Mouse (Mus musculus) myocyte (in vitro differentiated cells): ENCODE measurements around the gene Kiss1r. TPM values are rescaled to one million over a fixed set of nuclear protein-coding genes. Genes with fewer than 3 reads are reported as not detected.

Source experiments
- H3K27me3 ChIP-seq: one replicate; pipeline ENCODE4 v1.6.1; 2011; ENCODE audit not compliant: control insufficient read depth, insufficient read depth, insufficient read length
- H3K36me3 ChIP-seq: one replicate; pipeline ENCODE4 v1.6.1; 2011; ENCODE audit not compliant: control insufficient read depth, insufficient read depth
- H3K4me2 ChIP-seq: one replicate; pipeline ENCODE4 v1.6.1; 2011; ENCODE audit warnings: low read depth, control low read depth
- H3K4me3 ChIP-seq: one replicate; pipeline ENCODE4 v1.5.1; 2011; ENCODE audit warnings: mild to moderate bottlenecking, control low read depth, moderate library complexity
- H3K79me2 ChIP-seq: one replicate; pipeline ENCODE4 v1.6.1; 2011; ENCODE audit not compliant: control insufficient read depth, insufficient read depth
- H3ac ChIP-seq: one replicate; pipeline ENCODE4 v1.6.1; 2011; ENCODE audit not compliant: control insufficient read depth, insufficient read length
- CEBPB ChIP-seq: IDR thresholded peaks from 2 replicates; pipeline ENCODE4 v1.6.1; 2011; ENCODE audit warnings: mild to moderate bottlenecking, moderate library complexity; ENCODE audit not compliant: poor library complexity, insufficient read depth, severe bottlenecking
- E2F4 ChIP-seq: IDR thresholded peaks from one replicate; pipeline ENCODE4 v1.6.1; 2011; ENCODE audit warnings: mild to moderate bottlenecking, control low read depth, moderate library complexity; ENCODE audit not compliant: insufficient read depth
- MAX ChIP-seq: IDR thresholded peaks from one replicate; pipeline ENCODE4 v1.6.1; 2011; ENCODE audit warnings: low read depth, mild to moderate bottlenecking, control low read depth
- MYOD1 ChIP-seq, 3 experiments: IDR thresholded peaks; one replicate each; pipeline ENCODE4 v1.6.1; 2011; ENCODE audit warnings: control low read depth in 2 of 3, low read depth in 2 of 3, mild to moderate bottlenecking in 2 of 3, moderate library complexity in 1 of 3; ENCODE audit not compliant: insufficient read length in 2 of 3, control insufficient read depth in 1 of 3
- MYOG ChIP-seq, 3 experiments: IDR thresholded peaks; one replicate each; pipeline ENCODE4 v1.6.1; 2011; ENCODE audit warnings: control low read depth in 2 of 3, low read depth in 2 of 3, mild to moderate bottlenecking in 2 of 3; ENCODE audit not compliant: insufficient read length in 2 of 3, control insufficient read depth in 1 of 3, insufficient read depth in 1 of 3
- POLR2A ChIP-seq: IDR thresholded peaks from one replicate; pipeline ENCODE4 v1.6.1; 2011; ENCODE audit warnings: low read depth, mild to moderate bottlenecking, control low read depth, moderate library complexity; ENCODE audit not compliant: insufficient read length
- POLR2AphosphoS2 ChIP-seq: IDR thresholded peaks from one replicate; pipeline ENCODE4 v1.6.1; 2011; ENCODE audit warnings: low read depth, control low read depth; ENCODE audit not compliant: insufficient read length
- REST ChIP-seq: IDR thresholded peaks from one replicate; pipeline ENCODE4 v1.6.1; 2011; ENCODE audit warnings: mild to moderate bottlenecking, control low read depth, moderate library complexity; ENCODE audit not compliant: insufficient read depth, insufficient read length
- SRF ChIP-seq: IDR thresholded peaks from one replicate; pipeline ENCODE4 v1.6.1; 2011; ENCODE audit warnings: low read depth; ENCODE audit not compliant: control insufficient read depth, insufficient read length
- TCF12 ChIP-seq: IDR thresholded peaks from one replicate; pipeline ENCODE4 v1.6.1; 2011; ENCODE audit warnings: mild to moderate bottlenecking, control low read depth; ENCODE audit not compliant: poor library complexity, insufficient read depth, severe bottlenecking
- TCF3 ChIP-seq: IDR thresholded peaks from one replicate; pipeline ENCODE4 v1.6.1; 2011; ENCODE audit warnings: low read depth, control low read depth; ENCODE audit not compliant: insufficient read length
- USF1 ChIP-seq: IDR thresholded peaks from one replicate; pipeline ENCODE4 v1.6.1; 2011; ENCODE audit warnings: low read depth, mild to moderate bottlenecking, control low read depth, moderate library complexity
- polyA plus RNA-seq: library from polyadenylated mRNA; unstranded; fragments of >200 nt; fragmentation: generic; extraction: Trizol; gene quantifications from one replicate; pipeline ENCODE4 v1.2.1, GENCODE M21; 2012; ENCODE audit warnings: missing spikeins

Gene Kiss1r
- polyA plus RNA-seq, 1 experiment, result 0.59 TPM

DNA sequence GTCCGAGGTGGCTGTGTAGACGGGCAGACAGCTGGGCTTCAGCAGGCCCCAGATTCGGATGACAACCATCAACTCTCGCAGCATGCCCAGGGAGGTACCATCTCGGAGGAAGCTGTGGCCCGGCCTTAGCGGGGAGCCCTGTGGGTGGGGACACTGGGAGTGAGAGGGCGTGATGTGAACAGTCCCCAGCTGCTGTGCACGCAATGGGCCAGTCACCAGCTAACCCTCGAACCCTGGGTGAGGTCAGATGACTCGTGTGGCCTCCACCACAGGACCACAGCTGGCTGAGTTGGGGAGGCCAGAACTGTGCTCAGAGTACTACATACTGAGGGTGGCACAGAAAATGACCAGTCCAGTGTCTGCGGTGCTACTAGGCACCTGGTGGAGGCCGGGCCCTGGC, 20.0 kb upstream of the Kiss1r start:
- no peaks in the 10 kb centered on the region for H3K36me3 ChIP-seq
- H3K4me2 ChIP-seq, result no peak overlapping the region
- no peak overlapping the region for H3K4me3 ChIP-seq
- no peak overlapping the region for H3ac ChIP-seq
- no peaks in the 10 kb centered on the region for H3K27me3 ChIP-seq
- no peaks in the 10 kb centered on the region for H3K79me2 ChIP-seq
- TF ChIP-seq MAX, result no peak
- peak; percentile 16 for TF ChIP-seq TCF3
- peak in 2 of 3 experiments; percentile 72 to 76 for TF ChIP-seq MYOG (IDR thresholded peaks at IDR 0.05; ENCODE audit: control insufficient read depth in 1 of 3, insufficient read depth in 1 of 3, insufficient read length in 2 of 3, low read depth in 2 of 3)
- no peak for TF ChIP-seq POLR2A
- no peak for TF ChIP-seq TCF12
- TF ChIP-seq USF1, result no peak
- no peak for TF ChIP-seq E2F4
- peak in 2 of 3 experiments; percentile 39 to 62 for TF ChIP-seq MYOD1 (IDR thresholded peaks at IDR 0.05; ENCODE audit: control insufficient read depth in 1 of 3, insufficient read length in 2 of 3, low read depth in 2 of 3)
- TF ChIP-seq POLR2AphosphoS2, result no peak
- TF ChIP-seq SRF, result no peak
- TF ChIP-seq REST, result no peak

DNA sequence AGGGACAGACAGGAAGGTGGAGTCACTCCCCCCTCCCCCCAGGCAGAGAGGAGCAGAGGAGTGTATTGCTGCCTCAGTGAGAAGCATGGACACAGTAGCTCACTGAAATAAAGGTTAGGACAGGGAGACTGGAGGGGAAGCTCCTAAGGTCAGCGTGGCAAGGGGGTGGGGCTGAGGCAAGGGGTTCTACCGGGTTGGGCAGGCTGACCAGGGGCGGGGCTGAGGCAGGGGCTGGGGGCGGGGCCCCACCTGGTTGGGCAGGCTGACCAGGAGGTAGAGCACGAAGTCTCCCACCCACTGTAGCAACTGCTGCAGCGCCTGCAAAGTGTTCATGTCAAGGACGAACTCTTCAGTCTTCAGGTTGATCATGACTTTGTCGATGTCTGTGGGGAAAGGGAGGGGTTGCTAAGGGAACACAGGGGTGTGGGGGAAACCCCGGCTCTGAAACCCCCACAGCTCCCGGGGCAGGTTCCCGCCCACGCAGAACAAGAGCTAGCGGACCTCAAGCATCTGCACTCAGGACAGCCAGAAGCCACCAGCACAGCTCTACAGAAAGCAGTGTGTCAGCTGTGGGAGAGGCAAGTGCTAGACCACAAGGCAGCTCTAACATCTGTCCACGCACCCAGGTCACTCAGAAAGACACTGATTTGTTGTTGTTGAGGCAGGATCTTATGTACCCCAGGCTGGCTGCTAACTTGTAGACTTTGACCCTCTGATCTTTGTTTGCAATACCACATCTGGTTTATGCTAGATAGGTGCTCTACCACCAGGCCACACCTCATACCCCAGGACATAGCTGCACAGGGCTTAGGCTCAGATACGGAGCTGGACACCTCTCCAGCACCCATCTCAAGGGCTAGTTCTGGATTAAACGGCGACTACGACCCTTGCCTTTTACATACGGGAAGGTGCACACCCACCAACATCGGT, 19.2 kb upstream of the Kiss1r start:
- no peak for TF ChIP-seq SRF
- TF ChIP-seq TCF3, result no peak
- no peak for TF ChIP-seq MAX
- TF ChIP-seq MYOG (IDR thresholded peaks at IDR 0.05; ENCODE audit: control insufficient read depth in 1 of 3, insufficient read depth in 1 of 3, insufficient read length in 2 of 3, low read depth in 2 of 3), result peak in 1 of 3 experiments; percentile 13
- Histone ChIP-seq H3ac (no peak overlapping the region), H3K4me2 (no peak overlapping the region), H3K27me3 (no peaks in the 10 kb centered on the region), H3K4me3 (no peak overlapping the region), H3K79me2 (no peaks in the 10 kb centered on the region), H3K36me3 (no peaks in the 10 kb centered on the region)

DNA sequence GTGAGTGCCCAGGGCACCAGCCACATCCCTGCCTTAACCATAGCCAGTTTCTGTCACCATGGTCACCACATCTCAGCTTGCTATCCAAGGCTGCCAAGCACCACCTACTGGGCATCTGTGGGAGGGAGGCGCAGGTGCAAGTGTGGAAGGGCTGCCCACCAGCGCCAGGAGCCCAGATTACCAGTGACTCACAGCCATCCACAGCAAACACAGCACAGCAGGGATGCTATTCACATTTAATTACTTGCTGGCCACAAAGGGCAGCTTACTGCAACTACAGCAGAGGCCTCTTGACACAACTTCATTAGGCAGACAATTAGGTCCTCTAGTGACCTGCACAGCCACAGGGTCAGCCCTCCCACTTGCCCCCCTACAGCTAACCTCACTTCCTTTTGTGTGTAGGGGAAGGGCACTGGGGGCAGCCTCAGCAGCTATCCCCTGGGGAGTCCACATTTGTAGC, 15.8 kb upstream of the Kiss1r start:
- no peaks in the 10 kb centered on the region for H3K79me2 ChIP-seq
- no peaks in the 10 kb centered on the region for H3K27me3 ChIP-seq
- H3K36me3 ChIP-seq, result peaks cover 4% of the 10 kb centered on the region
- no peak for TF ChIP-seq SRF
- TF ChIP-seq MYOG (IDR thresholded peaks at IDR 0.05; ENCODE audit: control insufficient read depth in 1 of 3, insufficient read depth in 1 of 3, insufficient read length in 2 of 3, low read depth in 2 of 3), result peak in 2 of 3 experiments; percentile 42 to 49
- TF ChIP-seq MYOD1 (IDR thresholded peaks at IDR 0.05; ENCODE audit: control insufficient read depth in 1 of 3, insufficient read length in 2 of 3, low read depth in 2 of 3), result peak in 2 of 3 experiments; percentile 81 to 82
- H3ac ChIP-seq, result no peak overlapping the region
- no peak overlapping the region for H3K4me3 ChIP-seq
- H3K4me2 ChIP-seq, result no peak overlapping the region

DNA sequence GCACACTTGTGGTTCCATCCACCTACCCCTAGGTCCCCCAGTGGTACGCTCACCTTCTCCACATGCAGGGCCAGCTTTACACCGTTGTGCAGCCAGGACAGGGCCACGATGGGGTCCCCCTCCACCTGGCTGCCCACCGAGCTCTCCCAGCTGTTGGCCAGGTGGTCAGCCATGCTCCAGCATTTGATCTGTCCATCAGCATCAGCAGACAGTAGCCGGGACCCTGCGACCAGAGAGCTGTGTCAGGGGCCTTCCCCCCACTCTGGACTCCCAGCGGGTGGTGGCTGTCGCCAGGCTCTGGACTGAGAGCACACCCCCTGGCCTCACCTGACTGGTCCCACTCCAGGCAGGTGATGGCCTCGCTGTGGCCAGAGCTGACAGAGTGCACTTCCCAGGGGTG, 10.1 kb upstream of the Kiss1r start:
- H3K36me3 ChIP-seq, result peaks cover 4% of the 10 kb centered on the region
- TF ChIP-seq USF1, result no peak
- no peak for TF ChIP-seq CEBPB
- no peak for TF ChIP-seq TCF3
- no peak for TF ChIP-seq MYOD1 (IDR thresholded peaks at IDR 0.05; ENCODE audit: control insufficient read depth in 1 of 3, insufficient read length in 2 of 3, low read depth in 2 of 3)
- TF ChIP-seq TCF12, result no peak
- no peak for TF ChIP-seq POLR2AphosphoS2
- no peak for TF ChIP-seq MAX
- no peak for TF ChIP-seq E2F4
- TF ChIP-seq SRF, result no peak
- no peak for TF ChIP-seq POLR2A
- no peak for TF ChIP-seq REST

DNA sequence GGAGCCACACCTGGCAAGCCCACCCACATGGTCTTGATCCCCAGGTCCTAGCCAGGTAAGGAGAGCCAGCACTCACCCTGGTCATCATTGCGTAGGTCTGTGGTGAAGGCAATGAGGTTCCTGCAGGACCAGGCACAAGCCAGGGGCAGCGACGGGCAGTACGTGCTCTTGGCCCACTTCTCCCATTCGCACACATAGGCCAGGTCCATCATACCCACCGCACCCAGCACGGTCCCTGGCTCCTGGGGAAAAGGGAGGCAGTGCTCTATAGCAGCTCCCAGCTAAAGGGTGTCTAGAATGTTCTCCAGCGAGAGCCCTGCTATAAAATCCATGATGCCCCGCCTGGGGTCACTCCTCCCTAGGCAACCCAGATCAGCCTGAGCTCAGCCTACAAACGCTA, 9.4 kb upstream of the Kiss1r start:
- H3K27me3 ChIP-seq, result no peaks in the 10 kb centered on the region
- no peak overlapping the region for H3ac ChIP-seq
- peaks cover 4% of the 10 kb centered on the region for H3K36me3 ChIP-seq
- H3K4me2 ChIP-seq, result no peak overlapping the region
- TF ChIP-seq E2F4 (no peak), POLR2AphosphoS2 (no peak), TCF3 (no peak), MAX (no peak), USF1 (no peak), CEBPB (no peak), TCF12 (no peak), MYOD1 (IDR thresholded peaks at IDR 0.05; ENCODE audit: control insufficient read depth in 1 of 3, insufficient read length in 2 of 3, low read depth in 2 of 3) (no peak), SRF (no peak), MYOG (IDR thresholded peaks at IDR 0.05; ENCODE audit: control insufficient read depth in 1 of 3, insufficient read depth in 1 of 3, insufficient read length in 2 of 3, low read depth in 2 of 3) (no peak), REST (no peak), POLR2A (no peak)
- no peaks in the 10 kb centered on the region for H3K79me2 ChIP-seq
- no peak overlapping the region for H3K4me3 ChIP-seq

More for the DNA sequence above, 10.1 kb upstream of the Kiss1r start:
- Histone ChIP-seq H3K79me2 (no peaks in the 10 kb centered on the region), H3K27me3 (no peaks in the 10 kb centered on the region), H3K4me3 (no peak overlapping the region), H3K4me2 (no peak overlapping the region), H3ac (no peak overlapping the region)
